Mouse (Mus musculus): Measurements from ENCODE around the gene Pdzd4. TPM values are rescaled to one million over a fixed set of nuclear protein-coding genes. Genes with fewer than 3 reads are reported as not detected.

Pdzd4 gene
- 100 to 1,000 TPM in 1 of 2 experiments, 10 to 100 TPM in 1; 93.3 to 107 TPM for total RNA-seq (2021)
- long read RNA-seq, experiment 1, partial matches to known transcripts: 0 of 4 reads
- long read RNA-seq, experiment 1, other reads (novel, unspliced or antisense): 3 of 4 reads
- long read RNA-seq, experiment 2, partial matches to known transcripts: 0 of 6 reads
- long read RNA-seq, experiment 2, other reads (novel, unspliced or antisense): 6 of 6 reads

GRCm38 (mm10) chrX:73824185-73825151, at the start of gene Pdzd4:
Gene Pdzd4, minus strand, starts transcription at chrX:73824969.
- no peak for TF ChIP-seq CTCF (conservative IDR thresholded peaks at IDR 0.05)
- peak; percentile 41 to 64 for DNase-seq (ENCODE audit: low spot score in 2 of 2)

GRCm38 (mm10) chrX:73871956-73872355, 47.2 kb upstream of the Pdzd4 start:
- H3K27ac ChIP-seq: no peak overlapping the region
- H3K4me3 ChIP-seq: no peak overlapping the region
- no peak for TF ChIP-seq CTCF (conservative IDR thresholded peaks at IDR 0.05)
- DNase-seq (ENCODE audit: low spot score in 2 of 2): no peak

More at GRCm38 (mm10) chrX:73824185-73825151, at the start of gene Pdzd4:
- H3K27ac ChIP-seq: peak within 1 kb of the TSS; percentile 94
- peak within 1 kb of the TSS; percentile 65 for H3K4me3 ChIP-seq

DNA sequence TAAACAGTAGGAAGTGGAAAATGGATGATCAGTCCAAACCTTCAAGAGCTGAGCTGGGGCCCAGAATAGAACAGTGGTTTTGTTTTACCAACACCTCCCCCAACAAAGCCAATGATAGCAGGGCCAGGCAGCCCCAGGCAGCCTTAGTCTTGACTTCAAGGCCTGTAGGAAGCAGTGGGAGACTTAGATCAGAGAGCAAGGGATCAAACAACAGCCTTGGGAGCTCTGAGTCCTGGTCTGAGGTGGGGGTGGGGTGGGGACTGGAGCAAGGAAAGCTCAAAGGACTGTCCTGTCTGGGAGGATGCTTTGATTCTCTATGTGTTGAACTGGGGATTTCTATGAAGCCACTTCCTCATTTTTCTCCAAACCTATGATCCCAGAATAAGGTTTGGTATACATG, 46.7 kb upstream of the Pdzd4 start:
- Histone ChIP-seq H3K4me3 (no peak overlapping the region), H3K27ac (no peak overlapping the region)
- no peak for DNase-seq (ENCODE audit: low spot score in 2 of 2)
- TF ChIP-seq CTCF (conservative IDR thresholded peaks at IDR 0.05): no peak

GRCm38 (mm10) chrX:73869334-73869733, 44.6 kb upstream of the Pdzd4 start:
- Histone ChIP-seq H3K4me3 (no peak overlapping the region), H3K27ac (no peak overlapping the region)
- TF ChIP-seq CTCF (conservative IDR thresholded peaks at IDR 0.05): no peak
- DNase-seq (ENCODE audit: low spot score in 2 of 2): no peak

- no peak for TF ChIP-seq CTCF (conservative IDR thresholded peaks at IDR 0.05)
- no peak overlapping the region for H3K4me3 ChIP-seq
- H3K27ac ChIP-seq: no peak overlapping the region; the same call in 1 of the 2 replicates
- DNase-seq (ENCODE audit: low spot score in 2 of 2): no peak
Measured at GRCm38 (mm10) chrX:73867852-73868251, 43.1 kb upstream of the Pdzd4 start.

DNA sequence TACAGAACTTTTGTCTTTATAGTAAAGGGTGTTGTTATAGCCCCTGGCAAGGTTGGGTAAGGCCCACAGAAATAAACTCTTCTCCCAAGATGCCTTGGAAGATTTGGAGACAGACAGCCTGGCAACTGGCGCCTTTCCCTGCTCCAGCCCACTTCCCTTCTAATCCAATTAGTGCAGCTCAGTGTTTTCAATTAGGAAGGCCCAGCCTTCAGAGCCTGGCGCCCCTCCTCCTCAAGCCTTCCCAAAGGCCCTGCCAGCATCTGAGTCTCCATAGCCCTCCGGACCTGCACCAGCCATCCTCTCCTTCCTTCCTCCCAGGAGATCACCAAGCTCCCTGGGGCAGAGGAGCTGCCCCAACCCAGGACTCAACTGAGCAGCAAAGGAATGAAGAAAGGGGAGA, 42.5 kb upstream of the Pdzd4 start:
- H3K27ac ChIP-seq: no peak overlapping the region; the same call in 1 of the 2 replicates
- no peak for TF ChIP-seq CTCF (conservative IDR thresholded peaks at IDR 0.05)
- no peak for DNase-seq (ENCODE audit: low spot score in 2 of 2)
- H3K4me3 ChIP-seq: no peak overlapping the region

DNA sequence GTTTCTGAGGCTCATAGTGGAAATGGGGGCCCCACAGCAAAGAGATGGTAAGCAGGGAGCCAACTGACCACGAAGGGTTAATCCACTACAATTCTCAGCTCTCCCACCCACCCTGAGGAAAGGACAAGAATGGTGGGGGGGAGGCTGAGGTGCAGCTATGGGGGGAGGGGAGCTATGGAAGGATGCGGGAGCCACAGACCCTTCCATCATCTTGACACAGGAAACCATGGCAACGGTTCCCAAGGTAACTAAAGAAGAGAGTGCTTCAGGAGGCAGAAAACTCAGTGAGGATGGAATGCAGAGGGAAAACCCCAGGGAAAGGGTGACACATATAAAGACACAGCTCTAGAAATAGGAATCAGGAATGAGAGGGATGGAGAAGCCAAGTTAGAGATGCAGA, 39.9 kb upstream of the Pdzd4 start:
- no peak for DNase-seq (ENCODE audit: low spot score in 2 of 2)
- TF ChIP-seq CTCF (conservative IDR thresholded peaks at IDR 0.05): no peak
- H3K27ac ChIP-seq: no peak overlapping the region
- no peak overlapping the region for H3K4me3 ChIP-seq

DNA sequence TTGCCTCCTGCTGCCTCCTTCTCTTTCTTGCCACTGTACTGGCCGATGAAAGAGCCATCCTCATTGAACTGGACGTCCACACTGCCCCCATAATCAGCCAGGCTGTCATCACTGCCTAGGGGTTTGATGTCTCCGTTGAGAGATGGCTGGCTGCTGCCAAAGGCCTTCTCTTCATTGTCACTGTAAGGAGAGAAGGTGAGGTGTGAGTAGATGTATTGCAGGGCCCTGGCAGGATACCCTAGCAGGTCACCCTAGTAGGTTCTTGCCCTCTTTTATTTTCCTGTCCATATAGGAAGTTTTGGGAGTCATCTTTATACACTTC, 30.3 kb upstream of the Pdzd4 start:
- H3K27ac ChIP-seq: no peak overlapping the region

DNA sequence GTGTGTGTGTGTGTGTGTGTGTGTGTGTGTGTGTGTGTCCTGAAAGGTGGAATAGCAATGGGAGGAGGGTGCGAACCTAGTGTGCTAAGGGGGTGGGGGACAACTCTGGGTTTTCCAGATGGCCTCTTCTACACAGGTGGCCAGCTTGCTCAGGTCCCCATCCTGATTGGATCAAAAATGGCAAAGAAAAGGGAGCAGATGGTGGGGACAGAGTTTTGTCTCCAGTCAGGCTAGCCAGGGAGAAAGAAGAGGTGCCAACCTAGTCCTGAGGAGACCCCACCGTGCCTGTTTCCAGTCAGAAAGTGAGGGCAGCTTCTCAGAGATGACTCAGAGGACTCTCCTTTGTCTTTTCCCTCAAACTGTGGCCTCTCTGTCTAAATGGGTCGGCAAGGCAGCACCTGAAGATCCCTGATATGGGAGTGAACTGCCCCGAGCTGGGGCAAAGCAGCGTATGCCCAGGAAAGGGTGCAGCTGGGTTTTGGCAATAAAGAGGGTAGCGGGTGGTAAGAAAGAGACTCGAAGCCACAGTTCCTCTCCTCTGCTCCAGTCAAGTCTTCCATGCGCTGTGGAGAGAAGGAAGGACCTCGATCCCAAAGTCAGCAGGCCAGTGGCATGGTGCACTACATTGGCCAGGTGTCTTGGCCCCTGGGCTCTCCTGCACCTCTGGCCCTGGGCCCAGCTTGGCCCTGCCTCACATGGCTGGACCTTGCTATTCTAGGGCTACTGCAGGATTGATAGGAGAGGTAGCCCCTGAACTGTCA, 29.7 kb upstream of the Pdzd4 start:
- no peak for TF ChIP-seq CTCF (conservative IDR thresholded peaks at IDR 0.05)
- DNase-seq (ENCODE audit: low spot score in 2 of 2): no peak
- no peak overlapping the region for H3K4me3 ChIP-seq
- no peak overlapping the region for H3K27ac ChIP-seq

More for the DNA sequence above, 30.3 kb upstream of the Pdzd4 start:
- no peak for DNase-seq (ENCODE audit: low spot score in 2 of 2)
- H3K4me3 ChIP-seq: no peak overlapping the region
- no peak for TF ChIP-seq CTCF (conservative IDR thresholded peaks at IDR 0.05)

- DNase-seq (ENCODE audit: low spot score in 2 of 2): no peak
- H3K27ac ChIP-seq: no peak overlapping the region
- TF ChIP-seq CTCF (conservative IDR thresholded peaks at IDR 0.05): no peak
Measured at GRCm38 (mm10) chrX:73836691-73837090, 11.9 kb upstream of the Pdzd4 start.

DNA sequence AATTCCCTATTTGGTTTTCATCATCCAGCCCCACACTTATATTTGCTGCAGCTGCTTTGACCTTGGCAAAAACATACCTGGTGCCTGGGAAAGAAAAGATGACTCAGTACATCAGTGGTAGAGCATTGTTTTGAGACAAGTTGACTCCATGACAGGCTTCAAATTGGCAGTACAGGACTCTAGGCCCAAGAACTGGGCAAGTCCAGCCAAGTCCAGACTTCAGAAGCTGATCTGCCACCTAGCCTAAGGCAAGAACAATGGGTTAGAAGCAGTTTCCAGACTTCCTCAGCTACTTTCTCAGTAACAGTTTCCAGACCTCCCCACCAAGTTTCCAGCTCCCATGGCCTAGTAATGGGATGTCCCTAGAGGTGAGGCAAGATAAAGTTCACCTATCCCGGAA, 11.0 kb upstream of the Pdzd4 start:
- TF ChIP-seq CTCF (conservative IDR thresholded peaks at IDR 0.05): no peak
- no peak for DNase-seq (ENCODE audit: low spot score in 2 of 2)
- Histone ChIP-seq H3K4me3 (no peak overlapping the region), H3K27ac (no peak overlapping the region)

More at GRCm38 (mm10) chrX:73836691-73837090, 11.9 kb upstream of the Pdzd4 start:
- H3K4me3 ChIP-seq: no peak overlapping the region

DNA sequence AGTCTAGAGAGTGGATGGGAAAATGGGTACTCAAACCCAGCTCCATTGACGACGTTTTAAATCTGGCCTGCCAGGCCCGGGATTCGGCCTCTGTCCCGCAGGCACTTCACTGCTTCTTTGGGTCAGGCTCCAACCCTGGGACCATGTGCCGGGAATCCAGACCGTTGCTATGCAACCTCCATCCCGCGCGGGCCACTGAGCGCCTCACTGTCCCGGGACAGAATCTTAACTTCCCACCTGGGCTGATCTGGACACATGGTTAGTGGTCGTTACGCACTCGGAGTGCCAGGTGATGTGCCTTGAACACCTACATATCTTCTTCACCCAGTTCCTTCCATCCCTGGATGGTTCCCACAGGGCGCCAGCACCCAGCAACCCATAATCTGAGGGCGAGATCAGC, 1.0 kb downstream of the Pdzd4 start:
- H3K4me3 ChIP-seq: peak overlapping the region; percentile 65
- no peak for DNase-seq (ENCODE audit: low spot score in 2 of 2)
- H3K27ac ChIP-seq: peak overlapping the region; percentile 94
- TF ChIP-seq CTCF (conservative IDR thresholded peaks at IDR 0.05): no peak

Measured in layer of hippocampus, adult 2 months (tissue).